Mouse (Mus musculus) C2C12 (cell line): Measurements from ENCODE around the gene Gm21987.

Experiments
- CEBPB ChIP-seq: IDR thresholded peaks from one replicate; pipeline ENCODE4 v1.6.1; 2011; ENCODE audit warnings: low read depth, mild to moderate bottlenecking, control low read depth, moderate library complexity
- CTCF ChIP-seq: IDR thresholded peaks from one replicate; pipeline ENCODE4 v1.5.1; 2011; ENCODE audit not compliant: control insufficient read depth, insufficient read depth, insufficient read length
- FOSL1 ChIP-seq: IDR thresholded peaks from one replicate; pipeline ENCODE4 v1.8.0; 2011; ENCODE audit warnings: mild to moderate bottlenecking, low read length; ENCODE audit not compliant: poor library complexity, insufficient read depth, severe bottlenecking
- MAX ChIP-seq: IDR thresholded peaks from one replicate; pipeline ENCODE4 v1.6.1; 2011; ENCODE audit warnings: mild to moderate bottlenecking, control low read depth
- MYOD1 ChIP-seq: IDR thresholded peaks from one replicate; pipeline ENCODE4 v1.6.1; 2011; ENCODE audit warnings: low read depth; ENCODE audit not compliant: control insufficient read depth, insufficient read length
- MYOG ChIP-seq: IDR thresholded peaks from one replicate; pipeline ENCODE4 v1.6.1; 2011; ENCODE audit not compliant: control insufficient read depth, insufficient read length; ENCODE audit errors: extremely low read depth
- USF1 ChIP-seq: IDR thresholded peaks from one replicate; pipeline ENCODE4 v1.6.1; 2011; ENCODE audit warnings: low read depth, mild to moderate bottlenecking, control low read depth, moderate library complexity

- TF ChIP-seq CTCF (no peak), MYOD1 (no peak), USF1 (no peak), MYOG (no peak), CEBPB (peak; percentile 90), MAX (no peak), FOSL1 (peak; percentile 28)
Measured at GRCm38 (mm10) chr16:38396155-38396554, 49.3 kb downstream of the Gm21987 start.
